Mouse (Mus musculus): Measurements from ENCODE around the gene Zfp174.

Zfp174 gene

DNA sequence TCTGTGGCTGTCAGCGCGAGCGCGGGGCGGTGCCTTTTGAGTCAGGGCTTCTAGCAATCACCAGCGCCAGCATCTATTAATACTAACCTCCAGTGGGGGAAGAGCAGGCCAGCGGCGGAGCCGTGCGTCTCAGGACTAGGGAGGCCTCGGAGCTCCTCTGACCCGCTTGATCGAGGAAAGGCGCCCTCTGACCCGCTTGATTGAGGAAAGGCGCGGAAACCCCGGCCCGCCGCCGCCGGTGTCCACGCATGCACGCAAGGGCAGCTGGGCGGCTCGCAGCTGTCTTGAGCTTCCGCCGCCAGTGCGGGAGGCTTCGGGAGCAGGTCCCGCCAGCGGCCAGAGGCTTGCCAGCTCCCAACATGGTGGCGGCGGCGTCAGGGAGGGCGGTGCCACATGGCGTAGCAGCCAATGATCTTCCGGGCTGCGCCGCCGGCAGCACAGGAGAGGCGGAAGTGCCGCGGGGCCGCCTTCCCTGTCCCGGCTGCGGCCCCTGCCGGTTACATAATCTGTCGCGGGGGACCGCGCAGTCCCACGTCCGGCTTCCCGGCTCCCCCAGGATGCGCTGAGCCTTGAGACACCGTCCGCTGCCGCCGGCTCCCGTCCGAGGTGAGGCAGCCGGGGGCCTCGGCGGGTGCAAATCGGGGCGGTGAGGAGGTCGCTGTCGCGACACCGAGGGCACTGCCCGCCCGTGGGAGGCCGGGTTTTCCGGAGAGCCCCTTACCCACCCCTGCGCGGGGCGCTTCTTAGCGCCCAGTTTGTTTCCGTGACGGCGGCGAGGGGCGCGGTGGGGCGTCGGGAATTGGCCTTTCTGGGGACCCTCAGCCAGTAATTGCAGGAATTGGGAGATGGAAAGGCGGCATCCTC is 37.4 kb downstream of the Zfp174 start, which contains the start of the genes Zfp597 and Gm20695:
Gene Zfp597, minus strand, starts transcription at position 361 of the 864 bp plus-strand sequence.
Gene Gm20695, plus strand, starts transcription at position 448 of the 864 bp plus-strand sequence.
- DNase-seq = peak; percentile 94 to 97

DNA sequence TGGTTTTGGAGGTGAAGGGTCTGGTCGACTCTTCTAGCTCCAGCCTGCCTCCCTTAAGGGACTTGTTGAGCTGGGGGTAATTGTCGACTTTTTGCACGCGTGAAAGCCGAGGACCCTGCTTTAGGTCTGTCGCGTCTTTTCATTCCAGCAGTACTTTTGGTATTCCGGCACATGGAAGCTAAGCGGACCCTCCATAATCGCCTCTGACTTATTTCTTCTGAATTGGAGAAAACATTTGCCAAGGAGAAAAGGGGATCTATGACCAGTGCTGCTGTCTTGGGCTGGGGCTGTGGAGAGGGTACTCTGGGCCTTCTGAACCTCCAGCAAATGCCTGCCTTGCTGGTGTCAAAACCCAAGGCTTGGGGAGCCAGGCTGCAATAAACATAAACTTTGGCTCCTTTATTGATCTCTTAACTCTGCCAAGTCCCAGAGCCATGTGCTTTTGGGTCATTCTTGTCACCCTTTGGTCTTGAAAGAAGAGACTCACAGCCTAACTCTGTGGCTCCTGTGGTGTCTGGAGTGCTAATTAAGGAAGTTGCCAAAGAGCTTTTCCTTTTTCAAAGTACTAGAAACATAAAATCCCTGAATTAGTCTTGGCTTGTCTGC is 38.1 kb downstream of the Zfp174 start:
- no peak for DNase-seq

DNA sequence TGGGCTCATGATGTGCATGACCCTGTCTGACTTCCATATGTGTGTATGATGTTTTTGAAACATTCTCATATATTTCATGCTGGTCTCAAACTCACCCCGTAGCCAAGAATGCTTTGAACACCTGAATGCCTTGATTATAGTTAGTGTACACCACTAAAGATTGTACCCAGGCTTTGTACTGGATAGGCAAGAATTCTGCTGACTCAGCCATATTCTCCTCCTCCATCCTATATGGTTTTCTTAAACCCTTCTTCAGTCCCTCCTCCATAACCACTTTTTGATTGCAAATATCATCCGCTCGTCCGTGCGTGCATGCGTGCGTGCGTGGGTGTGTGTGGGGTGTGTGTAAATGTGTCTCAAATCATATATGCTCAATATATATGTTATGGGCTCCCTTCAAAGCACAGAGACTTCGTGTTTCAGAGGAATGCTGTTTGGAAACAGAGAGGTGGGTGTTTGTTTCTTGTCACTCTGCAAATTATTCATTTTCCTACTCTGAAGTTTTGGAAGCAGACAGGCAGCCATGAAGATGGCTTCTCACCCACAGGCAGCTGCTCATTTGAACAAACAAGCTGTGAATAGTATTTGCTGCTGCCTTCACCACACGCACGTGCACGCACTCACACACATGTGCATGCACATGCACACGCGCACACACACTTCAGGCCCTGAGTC is 44.7 kb downstream of the Zfp174 start:
- no peak for DNase-seq

DNA sequence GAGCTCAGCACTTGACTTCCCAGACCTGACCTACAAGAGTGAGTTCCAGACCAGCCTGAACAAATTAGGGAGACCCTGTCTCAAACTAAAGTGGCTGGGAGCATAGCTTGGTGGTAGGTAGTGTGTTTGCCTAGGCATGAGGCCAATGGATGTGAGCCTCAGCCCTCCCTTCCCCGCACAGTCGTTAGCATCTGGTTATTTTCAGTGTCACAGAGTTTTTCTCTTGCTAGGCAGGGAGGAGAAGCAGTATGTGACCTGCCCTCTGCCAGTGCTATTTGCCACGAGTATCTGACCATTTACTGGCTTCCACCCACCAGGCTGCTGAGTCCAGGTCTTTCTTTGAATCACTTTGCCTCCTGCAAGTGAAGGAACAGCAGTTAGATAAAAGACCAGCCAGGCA is 46.7 kb downstream of the Zfp174 start:
- DNase-seq = no peak

DNA sequence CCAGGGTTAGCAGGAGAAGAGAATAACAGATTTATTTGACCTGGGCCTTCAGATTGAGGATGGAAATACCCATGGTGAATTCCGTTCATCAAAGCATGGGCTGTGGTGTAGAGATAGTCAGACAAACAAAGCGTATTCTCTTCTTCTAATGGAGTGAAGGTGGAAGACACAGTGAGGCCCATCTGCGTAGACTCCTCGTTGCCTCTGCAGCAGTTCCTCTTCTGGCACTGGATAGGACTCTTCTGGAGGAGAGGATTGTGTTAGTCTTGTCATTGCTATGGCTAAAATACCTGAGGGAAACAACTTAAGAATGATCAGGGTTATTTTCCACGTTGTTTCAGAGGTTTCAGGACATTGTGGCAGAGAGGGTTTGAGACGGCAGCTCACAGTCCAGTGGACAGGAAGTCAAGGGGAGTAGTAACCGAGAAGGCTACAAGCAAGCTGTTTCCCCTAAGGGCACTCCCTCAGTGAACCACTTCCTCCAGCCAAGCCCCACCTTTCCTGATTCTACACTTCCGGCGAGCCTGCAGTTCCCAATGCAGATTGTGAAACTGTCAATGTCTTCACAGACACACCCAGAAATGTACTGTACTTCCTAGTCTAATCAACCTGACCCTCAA is 48.2 kb downstream of the Zfp174 start:
- DNase-seq = no peak

DNA sequence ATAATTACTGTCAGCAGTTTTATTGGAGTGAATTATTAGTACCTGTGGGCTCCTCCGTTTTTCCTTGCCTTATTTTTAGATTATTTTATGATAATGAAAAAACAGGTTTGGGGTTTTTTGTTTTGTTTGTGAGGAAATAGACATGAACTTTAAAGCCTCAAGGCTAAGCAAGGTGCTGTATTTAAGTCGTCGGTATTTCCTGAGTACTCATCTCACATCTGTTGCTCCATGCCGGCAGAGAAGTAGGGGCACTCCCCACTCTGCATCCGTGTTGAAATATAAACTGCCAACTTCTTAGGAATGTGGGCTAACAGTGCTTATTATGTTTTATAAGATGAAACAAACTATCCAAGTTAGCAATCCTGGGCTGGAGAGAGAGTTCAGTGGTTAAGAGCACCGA is 49.0 kb downstream of the Zfp174 start:
- DNase-seq = no peak

DNA sequence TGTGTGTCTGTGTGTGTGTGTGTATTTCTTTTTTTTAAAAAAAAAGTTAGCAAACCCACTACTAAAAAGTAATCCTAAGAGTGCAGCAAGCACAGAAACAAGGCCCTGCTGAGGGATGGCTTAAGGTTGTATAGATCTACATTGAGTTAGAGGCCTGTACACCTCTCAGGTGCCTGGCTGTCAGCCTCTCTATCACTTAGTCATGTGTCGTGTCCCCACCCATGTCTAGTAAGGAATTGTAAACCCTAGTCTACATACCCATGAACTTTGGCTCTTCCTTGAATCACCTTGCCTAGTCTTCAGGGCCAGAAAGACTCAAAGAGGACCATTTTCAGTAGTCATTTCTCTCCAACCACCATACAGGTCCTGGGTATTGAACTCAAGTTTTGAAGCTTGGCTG is 49.5 kb downstream of the Zfp174 start:
- DNase-seq = no peak

DNA sequence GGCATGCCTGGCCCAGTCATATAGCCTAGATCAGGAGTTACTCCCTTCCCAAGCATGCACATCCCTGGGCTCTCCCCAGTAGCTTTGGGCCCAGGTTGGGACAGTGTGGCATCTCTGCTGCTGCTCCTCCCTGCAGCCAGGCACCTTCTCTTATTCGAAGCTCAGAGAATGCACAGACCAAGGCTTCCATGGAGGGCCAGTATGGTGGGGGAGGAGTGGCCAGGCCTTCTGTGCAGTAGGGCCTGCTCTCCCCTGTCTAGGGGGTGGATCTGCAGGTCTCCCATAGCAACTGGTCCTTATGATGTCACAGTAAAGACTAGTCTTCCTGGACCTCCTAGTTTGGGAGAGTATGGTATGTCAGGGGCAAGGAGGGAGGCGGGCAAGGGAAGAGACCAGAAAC is 60.4 kb downstream of the Zfp174 start:
- no peak for DNase-seq
